Mouse (Mus musculus): ENCODE measurements at regions not wholly inside any gene's neighbourhood (a gene's known extent, or its start where the extent isn't known, plus 50 kb on each side); places are given as distances from the start of the nearest gene placed in this dataset.

DNA sequence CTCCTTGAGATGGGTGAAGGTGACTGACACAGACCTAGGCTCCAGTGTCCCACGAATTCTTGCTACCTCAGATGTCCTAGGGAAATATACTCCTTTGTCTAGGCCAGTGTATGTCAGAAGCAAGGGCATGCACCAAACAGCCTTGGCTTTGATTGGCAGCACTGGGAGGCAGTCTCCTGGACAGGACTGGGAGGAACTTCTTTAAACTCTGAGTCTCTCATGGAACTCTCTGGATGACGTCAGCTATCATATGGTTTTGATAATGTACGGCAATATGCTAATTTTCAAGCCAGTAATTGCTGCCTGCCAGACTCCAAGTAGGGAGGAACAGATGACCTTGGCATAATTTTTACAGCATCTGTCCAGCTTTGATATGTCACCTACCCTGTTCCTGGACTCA, 528.5 kb downstream of the Tshz3 start:
- TF ChIP-seq MAX (IDR thresholded peaks at IDR 0.05), result no peak
- TF ChIP-seq CTCF (IDR thresholded peaks at IDR 0.05; ENCODE audit: control insufficient read depth, insufficient read depth, insufficient read length), result no peak
